Mouse (Mus musculus) retina, adult 2 months (tissue): ENCODE measurements at regions not wholly inside any gene's neighbourhood (a gene's known extent, or its start where the extent isn't known, plus 50 kb on each side); places are given as distances from the start of the nearest gene placed in this dataset.

ENCODE experiments used
- DNase-seq: peaks from one replicate; pipeline ENCODE4 v3.0.0-alpha.2; 2012; ENCODE audit warnings: low read depth, low spot score

GRCm38 (mm10) chr12:48680957-48681356 is 701.5 kb upstream of the Foxg1 start:
- no peak for DNase-seq

- no peak for DNase-seq
Measured at GRCm38 (mm10) chr12:48705963-48706362, 676.5 kb upstream of the Foxg1 start.

DNA sequence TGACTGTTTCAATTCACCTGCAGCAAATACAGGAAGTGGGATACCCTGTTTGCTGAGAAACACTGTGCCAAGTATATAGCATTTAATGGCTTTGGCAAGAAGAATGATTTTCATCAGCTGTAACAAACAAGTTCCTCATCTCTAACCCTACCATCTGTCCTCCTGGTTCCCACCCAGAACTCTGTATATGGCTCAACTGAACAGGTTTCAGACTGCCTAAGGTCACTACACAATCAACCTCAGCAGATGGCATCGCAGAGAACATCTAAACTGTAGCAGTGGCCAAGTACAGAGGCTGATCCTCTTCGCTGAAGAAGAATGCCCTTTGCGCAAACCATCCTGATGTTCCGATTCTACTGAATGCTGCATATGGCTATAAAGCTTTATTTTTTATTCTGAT is 668.8 kb upstream of the Foxg1 start:
- peak; percentile 9 for DNase-seq

DNA sequence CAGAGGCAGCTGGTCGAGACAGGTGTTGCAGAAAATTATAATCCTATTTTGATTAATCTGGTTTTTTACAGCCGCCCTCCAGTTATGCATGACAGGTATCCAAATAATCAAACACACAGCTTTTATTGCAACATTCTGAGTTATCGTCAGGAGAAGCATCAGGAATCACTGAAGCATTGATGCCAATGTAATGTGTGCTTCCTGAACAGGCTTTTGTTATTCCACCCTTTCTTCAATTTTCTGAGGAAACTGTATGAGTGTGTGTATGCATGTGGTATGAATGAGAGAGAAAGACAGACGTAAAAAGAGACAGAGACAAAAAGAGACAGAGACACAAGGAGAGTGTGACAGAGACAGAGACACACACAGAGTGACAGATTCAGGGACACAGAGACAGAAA is 652.6 kb upstream of the Foxg1 start:
- no peak for DNase-seq

GRCm38 (mm10) chr12:48758805-48759396 is 623.6 kb upstream of the Foxg1 start:
- no peak for DNase-seq
